Mouse (Mus musculus): Measurements from ENCODE around the gene Cdk9.

DNA sequence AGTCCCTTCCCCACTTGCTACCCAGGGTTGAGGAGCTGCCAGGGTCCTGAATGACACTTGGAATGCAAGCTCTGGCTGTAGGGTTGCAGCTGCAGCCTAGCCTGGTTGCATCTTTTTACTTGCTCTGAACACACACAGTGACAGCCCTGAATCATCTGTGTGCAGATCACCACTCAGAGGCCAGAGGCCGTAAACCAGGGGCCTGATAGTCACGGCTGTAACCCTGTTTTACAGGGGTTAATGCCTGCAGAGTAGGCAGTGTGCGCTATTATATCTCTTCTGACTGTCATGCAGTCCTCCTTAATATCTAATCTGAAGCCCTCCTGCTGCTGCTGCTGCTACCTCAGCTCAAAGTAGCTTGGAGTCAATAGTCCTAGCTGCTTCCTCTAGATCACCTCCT is 43.0 kb downstream of the Cdk9 start:
- TF ChIP-seq CTCF (IDR thresholded peaks at IDR 0.05; ENCODE audit: low read depth) (no peak), EP300 (IDR thresholded peaks at IDR 0.05; ENCODE audit: low read depth) (peak; percentile 25; the same call in 1 of the 2 replicates)

All from liver, embryonic 14.5 days (tissue).